Mouse (Mus musculus): ENCODE measurements at regions not wholly inside any gene's neighbourhood (a gene's known extent, or its start where the extent isn't known, plus 50 kb on each side); places are given as distances from the start of the nearest gene placed in this dataset.

GRCm38 (mm10) chr2:92739576-92739975 is 140.1 kb downstream of the Chst1 start:
- Histone ChIP-seq H3K36me3 (ENCODE audit: control insufficient read depth in 1 of 2, insufficient read depth in 2 of 2, low read length in 2 of 2) (no peaks in the 10 kb centered on the region), H3K9me3 (replicated peaks; ENCODE audit: insufficient read depth, low read length) (no peaks in the 10 kb centered on the region), H3K79me2 (ENCODE audit: control insufficient read depth, insufficient read depth, low read length, poor library complexity) (no peaks in the 10 kb centered on the region), H3K4me1 (ENCODE audit: control insufficient read depth in 1 of 2, insufficient read depth in 2 of 2, low read length in 2 of 2) (no peaks in the 10 kb centered on the region), H3K27ac (ENCODE audit: control insufficient read depth, low read depth, low read length) (no peak overlapping the region), H3K4me3 (ENCODE audit: control insufficient read depth in 1 of 2, insufficient read depth in 1 of 2, low read depth in 2 of 2, low read length in 2 of 2) (no peak overlapping the region), H3K9ac (ENCODE audit: control insufficient read depth, low read depth, low read length, poor library complexity, severe bottlenecking) (no peak overlapping the region), H3K27me3 (ENCODE audit: control insufficient read depth in 1 of 2, insufficient read depth in 2 of 2, low read length in 2 of 2) (peaks cover 0 to 4% of the 10 kb centered on the region in 2 experiments; a peak in 3 of 4 replicates)
- DNase-seq (ENCODE audit: low read depth, low spot score): no peak
- no peak for TF ChIP-seq TBP (IDR thresholded peaks at IDR 0.05; ENCODE audit: low read depth, low read length)

GRCm38 (mm10) chr2:92740776-92741295 is 141.3 kb downstream of the Chst1 start:
- no peak overlapping the region for H3K9ac ChIP-seq (ENCODE audit: control insufficient read depth, low read depth, low read length, poor library complexity, severe bottlenecking)
- H3K9me3 ChIP-seq (replicated peaks; ENCODE audit: insufficient read depth, low read length): no peaks in the 10 kb centered on the region
- H3K4me3 ChIP-seq (ENCODE audit: control insufficient read depth in 1 of 2, insufficient read depth in 1 of 2, low read depth in 2 of 2, low read length in 2 of 2): no peak overlapping the region
- no peak overlapping the region for H3K27ac ChIP-seq (ENCODE audit: control insufficient read depth, low read depth, low read length)
- no peak for DNase-seq (ENCODE audit: low read depth, low spot score)
- TF ChIP-seq MYC (IDR thresholded peaks at IDR 0.05; ENCODE audit: low read depth, low read length) (no peak), USF1 (IDR thresholded peaks at IDR 0.05; ENCODE audit: low read depth, low read length) (no peak), TAL1 (IDR thresholded peaks at IDR 0.05; ENCODE audit: low read length) (no peak), E2F4 (IDR thresholded peaks at IDR 0.05; ENCODE audit: borderline replicate concordance, low read depth, low read length) (no peak), JUND (IDR thresholded peaks at IDR 0.05; ENCODE audit: low read depth, low read length) (no peak)
- no peaks in the 10 kb centered on the region for H3K4me1 ChIP-seq (ENCODE audit: control insufficient read depth in 1 of 2, insufficient read depth in 2 of 2, low read length in 2 of 2)
- H3K27me3 ChIP-seq (ENCODE audit: control insufficient read depth in 1 of 2, insufficient read depth in 2 of 2, low read length in 2 of 2): peaks cover 0 to 4% of the 10 kb centered on the region in 2 experiments; a peak in 3 of 4 replicates
- H3K79me2 ChIP-seq (ENCODE audit: control insufficient read depth, insufficient read depth, low read length, poor library complexity): no peaks in the 10 kb centered on the region
- no peaks in the 10 kb centered on the region for H3K36me3 ChIP-seq (ENCODE audit: control insufficient read depth in 1 of 2, insufficient read depth in 2 of 2, low read length in 2 of 2)

- Histone ChIP-seq H3K27ac (ENCODE audit: control insufficient read depth, low read depth, low read length) (no peak overlapping the region), H3K27me3 (ENCODE audit: control insufficient read depth in 1 of 2, insufficient read depth in 2 of 2, low read length in 2 of 2) (peaks cover 0 to 4% of the 10 kb centered on the region in 2 experiments; a peak in 3 of 4 replicates), H3K4me3 (ENCODE audit: control insufficient read depth in 1 of 2, insufficient read depth in 1 of 2, low read depth in 2 of 2, low read length in 2 of 2) (no peak overlapping the region), H3K9me3 (replicated peaks; ENCODE audit: insufficient read depth, low read length) (no peaks in the 10 kb centered on the region), H3K79me2 (ENCODE audit: control insufficient read depth, insufficient read depth, low read length, poor library complexity) (no peaks in the 10 kb centered on the region), H3K4me1 (ENCODE audit: control insufficient read depth in 1 of 2, insufficient read depth in 2 of 2, low read length in 2 of 2) (no peaks in the 10 kb centered on the region), H3K36me3 (ENCODE audit: control insufficient read depth in 1 of 2, insufficient read depth in 2 of 2, low read length in 2 of 2) (no peaks in the 10 kb centered on the region), H3K9ac (ENCODE audit: control insufficient read depth, low read depth, low read length, poor library complexity, severe bottlenecking) (no peak overlapping the region)
- TF ChIP-seq EP300 (IDR thresholded peaks at IDR 0.05; ENCODE audit: low read depth in 1 of 2, low read length in 2 of 2): no peak
- TF ChIP-seq JUND (IDR thresholded peaks at IDR 0.05; ENCODE audit: low read depth, low read length): no peak
- no peak for DNase-seq (ENCODE audit: low read depth, low spot score)
These were observed 142.5 kb downstream of the Chst1 start for GRCm38 (mm10) chr2:92742025-92742424.

GRCm38 (mm10) chr2:92742671-92743070 is 143.2 kb downstream of the Chst1 start:
- no peaks in the 10 kb centered on the region for H3K4me1 ChIP-seq (ENCODE audit: control insufficient read depth in 1 of 2, insufficient read depth in 2 of 2, low read length in 2 of 2)

More at GRCm38 (mm10) chr2:92742671-92743070, 143.2 kb downstream of the Chst1 start:
- Histone ChIP-seq H3K9me3 (replicated peaks; ENCODE audit: insufficient read depth, low read length) (no peaks in the 10 kb centered on the region), H3K36me3 (ENCODE audit: control insufficient read depth in 1 of 2, insufficient read depth in 2 of 2, low read length in 2 of 2) (no peaks in the 10 kb centered on the region), H3K4me3 (ENCODE audit: control insufficient read depth in 1 of 2, insufficient read depth in 1 of 2, low read depth in 2 of 2, low read length in 2 of 2) (no peak overlapping the region), H3K27ac (ENCODE audit: control insufficient read depth, low read depth, low read length) (no peak overlapping the region), H3K79me2 (ENCODE audit: control insufficient read depth, insufficient read depth, low read length, poor library complexity) (no peaks in the 10 kb centered on the region), H3K9ac (ENCODE audit: control insufficient read depth, low read depth, low read length, poor library complexity, severe bottlenecking) (no peak overlapping the region), H3K27me3 (ENCODE audit: control insufficient read depth in 1 of 2, insufficient read depth in 2 of 2, low read length in 2 of 2) (peaks cover 0 to 4% of the 10 kb centered on the region in 2 experiments; a peak in 3 of 4 replicates)
- no peak for TF ChIP-seq GATA1 (IDR thresholded peaks at IDR 0.05; ENCODE audit: low read depth, low read length)
- no peak for TF ChIP-seq GABPA (IDR thresholded peaks at IDR 0.05; ENCODE audit: low read depth, low read length)
- no peak for TF ChIP-seq MYC (IDR thresholded peaks at IDR 0.05; ENCODE audit: low read depth, low read length)
- TF ChIP-seq TCF12 (IDR thresholded peaks at IDR 0.05; ENCODE audit: low read depth, low read length): no peak
- TF ChIP-seq EP300 (IDR thresholded peaks at IDR 0.05; ENCODE audit: low read depth in 1 of 2, low read length in 2 of 2): no peak
- no peak for TF ChIP-seq TAL1 (IDR thresholded peaks at IDR 0.05; ENCODE audit: low read length)
- no peak for TF ChIP-seq POLR2AphosphoS2 (IDR thresholded peaks at IDR 0.05; ENCODE audit: low read length)
- no peak for TF ChIP-seq ELF1 (IDR thresholded peaks at IDR 0.05; ENCODE audit: low read depth, low read length)
- TF ChIP-seq BHLHE40 (IDR thresholded peaks at IDR 0.05; ENCODE audit: borderline replicate concordance, low read depth, low read length): no peak
- no peak for TF ChIP-seq JUND (IDR thresholded peaks at IDR 0.05; ENCODE audit: low read depth, low read length)
- TF ChIP-seq CHD1 (IDR thresholded peaks at IDR 0.05; ENCODE audit: low read depth, low read length): no peak
- no peak for TF ChIP-seq POLR2A (IDR thresholded peaks at IDR 0.05; ENCODE audit: control insufficient read depth in 1 of 2, insufficient read depth in 1 of 2, low read depth in 1 of 2, low read length in 2 of 2, poor library complexity in 1 of 2)
- no peak for TF ChIP-seq ZC3H11A (IDR thresholded peaks at IDR 0.05; ENCODE audit: low read depth, low read length)
- no peak for DNase-seq (ENCODE audit: low read depth, low spot score)
